Mouse (Mus musculus) left cerebral cortex, postnatal 14 days (tissue): ENCODE measurements around the gene Hmgb3. TPM values are rescaled to one million over a fixed set of nuclear protein-coding genes. Genes with fewer than 3 reads are reported as not detected.
"Not testable (repeated sequence)": the region's sequence is repeated elsewhere in the genome, so short reads cannot be mapped to it uniquely, and the experiment has no call there.

Source experiments
- DNase-seq, 2 experiments: peaks; one replicate each; pipeline ENCODE4 v3.0.0; 2021 to 2022; ENCODE audit warnings: low spot score in 2 of 2, mixed read lengths in 1 of 2
- intact Hi-C: fragments of 180-260 bp; cut with DNase I; formaldehyde crosslinking; loops from one replicate; pipeline ENCODE4 v1.15.1; 2025
- long read RNA-seq, 2 experiments: library from polyadenylated mRNA; stranded (forward); transcript quantifications; one replicate each; pipeline ENCODE4 v2.0.0; 2021
- total RNA-seq, 2 experiments: library from RNA; stranded (reverse); gene quantifications; 2 replicates each; pipeline ENCODE4 v1.2.3; 2021

Gene Hmgb3
- 10 to 100 TPM; 53.1 to 59.4 TPM for total RNA-seq
- long read RNA-seq, experiment 1, transcript Hmgb3-202 (5 exons, 1,571 nt): major isoform, 50 of 116 reads
- long read RNA-seq, experiment 1, transcript Hmgb3-204 (5 exons, 1,743 nt): minor isoform, 36 of 116 reads
- long read RNA-seq, experiment 1, transcript Hmgb3-206 (4 exons, 847 nt): minor isoform, 5 of 116 reads
- long read RNA-seq, experiment 1, partial matches to known transcripts: 1 of 116 reads
- long read RNA-seq, experiment 1, other reads (novel, unspliced or antisense): 18 of 116 reads
- long read RNA-seq, experiment 2, transcript Hmgb3-203 (5 exons, 1,728 nt): minor isoform, 5 of 100 reads
- long read RNA-seq, experiment 2, transcript Hmgb3-202 (5 exons, 1,571 nt): minor isoform, 24 of 100 reads
- long read RNA-seq, experiment 2, transcript Hmgb3-204 (5 exons, 1,743 nt): major isoform, 46 of 100 reads
- long read RNA-seq, experiment 2, partial matches to known transcripts: 1 of 100 reads
- long read RNA-seq, experiment 2, other reads (novel, unspliced or antisense): 23 of 100 reads

DNA sequence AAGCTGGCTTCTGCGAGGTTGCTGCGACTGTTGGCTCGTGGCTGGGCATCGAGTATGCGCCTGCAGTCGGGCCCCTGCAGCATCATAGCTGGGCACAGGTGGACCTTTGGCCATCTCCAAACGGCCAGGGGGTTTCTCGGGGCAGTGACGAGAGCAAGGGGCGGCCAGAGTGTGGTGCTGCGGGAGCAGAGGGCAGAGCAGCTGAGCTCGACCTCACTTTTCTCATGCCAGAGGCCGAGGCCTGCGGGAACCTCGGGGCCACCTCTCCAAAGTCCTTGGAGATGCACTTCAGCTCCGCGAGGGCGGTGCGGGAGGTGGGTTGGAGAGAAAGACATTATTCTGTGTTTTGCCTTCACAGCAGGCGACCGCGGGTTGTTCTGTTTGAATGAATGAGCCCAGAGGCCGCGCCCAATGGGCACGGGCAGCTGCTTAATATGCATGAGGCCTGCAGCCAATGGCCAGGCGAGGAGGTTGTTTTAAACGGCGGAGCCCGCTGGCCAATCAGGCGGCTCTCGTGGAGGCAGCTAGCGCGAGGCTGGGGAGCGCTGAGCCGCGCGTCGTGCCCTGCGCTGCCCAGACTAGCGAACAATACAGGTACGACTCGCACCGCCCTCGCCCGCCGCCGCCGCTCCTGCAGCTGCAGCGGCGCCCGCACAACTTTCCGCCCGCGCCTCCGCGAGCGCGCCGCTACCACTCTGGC is at the start of gene Hmgb3:
Gene Hmgb3 (plus strand): TSS at position 504 of the 700 bp plus-strand sequence.
- DNase-seq: peak; percentile 81 to 90
- intact Hi-C loops: loop anchor here (5.0 kb wide), 2 partner anchors 63 to 123 kb away; partner anchors contain the start of gene Cd99l2

GRCm38 (mm10) chrX:71506591-71506990 is 49.1 kb upstream of the Hmgb3 start:
- DNase-seq, intact Hi-C loops: not testable (repeated sequence)

DNA sequence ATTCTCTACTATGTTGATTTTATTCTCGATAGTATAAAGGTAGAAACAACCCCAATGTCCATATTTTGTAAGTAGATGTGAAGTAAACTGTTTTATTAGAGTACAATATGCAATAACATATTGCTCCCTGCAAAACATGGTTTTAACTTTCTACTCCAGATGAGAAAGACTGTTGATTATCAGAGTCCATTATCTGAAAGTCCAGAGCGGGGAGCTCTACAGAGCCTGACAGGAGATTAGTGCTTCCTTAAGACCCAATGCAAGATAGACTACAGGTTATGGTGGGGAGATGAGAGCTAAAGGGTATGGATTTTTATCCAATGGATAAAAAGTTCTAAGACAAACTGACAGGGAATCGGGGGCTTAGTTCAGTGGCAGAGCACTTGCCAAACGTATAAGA is 36.5 kb upstream of the Hmgb3 start:
- intact Hi-C loops: no loop called here

DNA sequence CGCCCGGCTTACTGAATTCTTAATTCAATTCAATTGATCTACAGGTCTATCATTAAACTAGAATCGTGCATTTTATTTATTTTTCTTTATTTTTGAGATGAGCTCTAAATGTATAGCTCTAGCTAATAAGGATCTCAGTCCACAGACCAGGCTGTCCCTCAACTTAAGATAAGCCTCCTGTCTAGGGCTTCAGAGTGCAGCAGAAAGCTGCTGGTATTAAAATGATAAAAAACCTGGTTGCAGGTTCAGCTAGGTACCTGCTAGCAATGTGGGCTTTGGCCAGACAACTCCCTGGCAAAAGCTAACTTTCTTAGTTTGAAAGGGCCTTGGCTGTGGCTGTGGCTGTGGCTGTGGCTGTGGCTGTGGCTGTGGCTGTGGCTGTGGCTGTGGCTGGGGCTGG is 32.8 kb upstream of the Hmgb3 start:
- intact Hi-C loops: no loop called here
- DNase-seq: no peak

More for the DNA sequence above, 36.5 kb upstream of the Hmgb3 start:
- no peak for DNase-seq

- intact Hi-C loops: no loop called here
- no peak for DNase-seq
Observed at GRCm38 (mm10) chrX:71524310-71524709, 31.4 kb upstream of the Hmgb3 start.

GRCm38 (mm10) chrX:71525593-71526299 is 30.0 kb upstream of the Hmgb3 start:
- intact Hi-C loops: no loop called here
- DNase-seq: no peak

DNA sequence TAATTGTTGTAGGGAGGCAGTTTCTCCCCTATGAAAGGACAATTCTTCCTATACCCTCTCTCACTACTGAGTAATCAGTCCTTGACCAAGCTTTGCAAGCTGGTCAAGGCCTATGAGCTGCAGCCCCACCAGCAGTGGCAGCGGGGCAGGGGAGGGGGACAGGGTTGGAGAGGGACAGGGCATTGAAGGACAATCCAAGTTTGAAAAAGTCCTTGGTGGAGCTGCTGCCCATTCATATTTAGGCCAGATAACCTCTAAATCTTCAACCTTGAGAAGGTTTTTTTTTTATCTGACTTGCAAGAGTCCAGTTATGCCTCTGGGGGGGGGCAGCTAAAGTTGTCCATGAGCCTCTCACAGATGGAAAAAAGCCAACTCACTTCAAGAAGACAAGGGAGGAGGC is 28.3 kb upstream of the Hmgb3 start:
- DNase-seq: no peak
- intact Hi-C loops: no loop called here

DNA sequence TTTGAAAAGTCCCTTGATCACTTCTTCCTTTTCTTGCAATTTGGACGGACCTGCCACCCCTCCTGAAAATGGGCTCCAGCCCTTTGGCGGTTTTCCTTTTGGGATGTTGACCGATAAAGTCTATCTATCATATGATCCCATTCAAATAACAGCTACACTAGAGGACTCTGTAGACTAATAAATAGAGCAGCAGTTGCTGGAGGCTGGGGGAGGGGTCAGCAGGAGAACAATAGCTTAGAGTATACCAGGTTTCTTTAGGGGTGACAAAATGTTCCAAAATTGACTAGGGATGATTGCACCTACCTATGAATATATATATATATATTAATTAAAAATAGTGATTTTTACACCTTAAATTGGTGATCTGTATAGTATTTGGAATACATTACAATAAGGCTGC is 27.6 kb upstream of the Hmgb3 start:
- intact Hi-C loops: no loop called here
- no peak for DNase-seq

DNA sequence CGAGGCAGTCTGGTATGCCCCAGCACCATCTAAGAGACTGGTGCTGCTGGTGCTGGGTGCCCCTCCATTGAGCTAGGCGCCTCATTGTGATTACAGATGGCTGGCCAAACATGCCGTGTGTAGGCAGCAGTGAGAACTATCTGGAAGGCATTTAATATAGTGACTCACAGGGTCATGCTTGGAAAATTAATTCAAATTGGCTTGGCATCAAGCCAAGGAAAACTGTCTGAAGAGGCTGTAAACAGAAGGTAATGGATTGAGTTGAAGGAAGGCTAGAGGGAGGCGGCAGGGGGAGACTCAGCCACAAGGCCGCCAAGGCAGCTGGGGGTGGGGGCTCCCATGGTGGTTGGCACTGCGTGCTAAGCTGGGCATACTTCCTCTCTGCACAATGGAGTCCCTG is 27.1 kb upstream of the Hmgb3 start:
- DNase-seq: no peak
- intact Hi-C loops: no loop called here

- DNase-seq: no peak
- intact Hi-C loops: no loop called here
Observed at GRCm38 (mm10) chrX:71532635-71533034, 23.1 kb upstream of the Hmgb3 start.

DNA sequence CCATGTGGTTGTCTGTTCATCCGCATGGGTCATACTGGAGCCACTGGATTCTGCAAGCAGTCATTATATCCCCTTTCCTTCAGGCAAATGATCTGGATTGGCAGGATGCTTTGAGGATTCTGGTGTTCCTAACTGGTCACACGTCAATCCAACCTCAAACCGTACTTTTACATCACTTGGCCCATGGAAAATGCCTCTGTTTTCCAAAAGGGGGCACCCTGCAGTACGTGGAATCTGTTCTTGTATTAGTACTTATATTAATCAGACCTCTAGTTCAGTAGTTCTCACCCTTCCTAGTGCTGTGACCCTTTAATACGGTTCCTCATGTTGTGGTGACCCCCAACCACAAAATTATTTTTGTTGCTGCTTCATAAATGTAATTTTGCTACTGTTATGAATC is 21.6 kb upstream of the Hmgb3 start:
- intact Hi-C loops: no loop called here
- DNase-seq: no peak

DNA sequence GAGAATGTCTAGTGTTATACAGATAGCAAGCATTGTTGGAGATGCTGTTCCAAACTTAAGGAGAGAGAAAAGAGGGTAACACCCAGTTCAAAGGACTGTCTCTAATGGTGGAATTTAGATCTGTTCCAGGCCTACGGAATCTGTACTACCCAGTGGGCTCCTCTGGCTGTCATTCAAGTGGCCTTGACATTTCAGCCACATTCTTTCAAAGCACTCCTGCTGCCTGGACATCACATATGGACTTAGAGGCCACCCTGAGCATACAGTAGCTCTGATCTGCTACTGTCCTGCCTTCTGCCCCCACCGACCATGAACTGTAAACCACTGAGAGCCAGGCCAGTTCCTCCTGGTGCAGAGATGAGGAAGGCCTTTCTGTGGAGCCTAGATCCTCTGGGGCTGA is 17.9 kb upstream of the Hmgb3 start:
- intact Hi-C loops: no loop called here
- DNase-seq: no peak

- no peak for DNase-seq
- intact Hi-C loops: no loop called here
Observed at GRCm38 (mm10) chrX:71540821-71541510, 14.8 kb upstream of the Hmgb3 start.

- intact Hi-C loops: no loop called here
Observed at GRCm38 (mm10) chrX:71544731-71545130, 11.0 kb upstream of the Hmgb3 start.

DNA sequence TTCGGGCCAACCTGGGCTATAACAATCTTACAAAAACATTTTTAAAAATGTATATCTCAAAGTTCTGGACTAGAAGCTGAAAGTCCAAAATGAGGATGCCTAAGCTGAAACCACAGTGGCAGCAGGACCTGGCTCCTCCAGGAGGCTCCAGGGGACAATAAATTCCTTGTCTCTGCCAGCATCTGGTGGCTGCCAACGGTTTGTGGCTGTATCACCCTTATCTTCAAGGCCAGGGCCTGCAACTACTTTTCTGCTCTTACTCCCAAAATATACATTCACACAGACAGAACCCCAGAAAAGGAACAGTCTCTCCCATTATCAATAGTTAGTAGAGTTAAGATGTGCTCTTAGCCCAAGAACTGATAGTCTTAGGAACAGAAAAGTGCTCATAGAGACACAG is 10.6 kb upstream of the Hmgb3 start:
- no peak for DNase-seq
- intact Hi-C loops: no loop called here

More at GRCm38 (mm10) chrX:71544731-71545130, 11.0 kb upstream of the Hmgb3 start:
- DNase-seq: no peak

- intact Hi-C loops: loop anchor here (5.0 kb wide), 2 partner anchors 64 to 124 kb away; partner anchors contain the start of gene Cd99l2
- peak in 1 of 2 experiments; percentile 2 for DNase-seq
Observed at GRCm38 (mm10) chrX:71556115-71556941, 610 bp downstream of the Hmgb3 start.

GRCm38 (mm10) chrX:71556965-71557491 is 1.3 kb downstream of the Hmgb3 start:
- intact Hi-C loops: loop anchor here (5.0 kb wide), 2 partner anchors 65 to 125 kb away; partner anchors contain the start of gene Cd99l2
- DNase-seq: peak in 1 of 2 experiments; percentile 1

- intact Hi-C loops: loop anchor here (5.0 kb wide), 2 partner anchors 67 to 127 kb away; partner anchors contain the start of gene Cd99l2
Observed at GRCm38 (mm10) chrX:71559336-71559735, 3.6 kb downstream of the Hmgb3 start.

More at GRCm38 (mm10) chrX:71559336-71559735, 3.6 kb downstream of the Hmgb3 start:
- no peak for DNase-seq
